Mouse (Mus musculus): ENCODE data around the gene S100a4. TPM values are rescaled to one million over a fixed set of nuclear protein-coding genes. Genes with fewer than 3 reads are reported as not detected.

S100a4 gene
- total and polyA plus RNA-seq, 3 experiments = 1.1 TPM; not detected in 2

GRCm38 (mm10) chr3:90605736-90606135 is 2.2 kb downstream of the S100a4 start:
- Histone ChIP-seq H3K27me3 (replicated peaks) (peaks cover 2% of the 10 kb centered on the region), H3K4me3 (replicated peaks in 1 of 3; ENCODE audit: low read depth in 2 of 3, low read length in 2 of 3, poor library complexity in 1 of 3) (no peak overlapping the region), H3K9me3 (replicated peaks; ENCODE audit: low read length) (no peaks in the 10 kb centered on the region), H3K4me2 (ENCODE audit: insufficient read depth, low read depth, poor library complexity, severe bottlenecking) (no peak overlapping the region), H3K4me1 (ENCODE audit: control insufficient read depth in 1 of 2, insufficient read depth in 2 of 2) (peaks cover 0 to 24% of the 10 kb centered on the region in 2 experiments; a peak in 2 of 4 replicates), H3K36me3 (replicated peaks in 1 of 2; ENCODE audit: control insufficient read depth in 1 of 2, insufficient read depth in 1 of 2, low read length in 1 of 2) (no peaks in the 10 kb centered on the region), H3K79me2 (replicated peaks; ENCODE audit: control insufficient read depth, extremely low read depth, insufficient read depth, poor library complexity, severe bottlenecking) (no peaks in the 10 kb centered on the region), H3K9ac (ENCODE audit: insufficient read depth, low read depth) (no peak overlapping the region), H3K27ac (ENCODE audit: insufficient read depth, low read depth) (no peak overlapping the region)
- dilution Hi-C loops (cut with MboI; ENCODE audit: extremely low pct_ligation_motif_present, extremely low pct_unique_long_range_greater_than_20kb, low sequenced_read_pairs) (no loop called here), in situ Hi-C loops (cut with MboI; ENCODE audit: low pct_ligation_motif_present, low pct_unique_long_range_greater_than_20kb, low sequenced_read_pairs) (no loop called here)
- TF ChIP-seq MXI1 (IDR thresholded peaks at IDR 0.05; ENCODE audit: low read depth, low read length) (no peak), SIN3A (IDR thresholded peaks at IDR 0.05; ENCODE audit: low read length) (no peak), TCF12 (IDR thresholded peaks at IDR 0.05; ENCODE audit: low read depth, low read length) (no peak), RAD21 (IDR thresholded peaks at IDR 0.05; ENCODE audit: low read depth, low read length) (no peak), NRF1 (IDR thresholded peaks at IDR 0.05; ENCODE audit: low read depth, low read length) (no peak)
- no peak for DNase-seq (ENCODE audit: extremely low read depth)

- TF ChIP-seq EP300 (IDR thresholded peaks at IDR 0.05; ENCODE audit: low read length) = no peak
- TF ChIP-seq RAD21 (IDR thresholded peaks at IDR 0.05; ENCODE audit: low read depth, low read length) = no peak
- no peak for TF ChIP-seq BHLHE40 (IDR thresholded peaks at IDR 0.05; ENCODE audit: low read depth, low read length)
- TF ChIP-seq KAT2A (IDR thresholded peaks at IDR 0.05; ENCODE audit: insufficient replicate concordance, low read length) = no peak
- TF ChIP-seq TBP (conservative IDR thresholded peaks at IDR 0.05; ENCODE audit: low read depth, low read length) = no peak
- TF ChIP-seq ZC3H11A (IDR thresholded peaks at IDR 0.05; ENCODE audit: low read depth, low read length) = no peak
- TF ChIP-seq JUND (conservative IDR thresholded peaks at IDR 0.05; ENCODE audit: low read depth, low read length) = no peak
- no peak for TF ChIP-seq MAZ (IDR thresholded peaks at IDR 0.05; ENCODE audit: low read depth, low read length)
- no peak for TF ChIP-seq TCF12 (IDR thresholded peaks at IDR 0.05; ENCODE audit: low read depth, low read length)
- no peak for TF ChIP-seq IRF4 (IDR thresholded peaks at IDR 0.05; ENCODE audit: low read depth, low read length)
- no peak for TF ChIP-seq HCFC1 (IDR thresholded peaks at IDR 0.05; ENCODE audit: low read depth, low read length)
- TF ChIP-seq CHD2 (IDR thresholded peaks at IDR 0.05; ENCODE audit: low read length) = no peak
- TF ChIP-seq ZNF384 (IDR thresholded peaks at IDR 0.05; ENCODE audit: low read depth, low read length) = no peak
- TF ChIP-seq MAX (IDR thresholded peaks at IDR 0.05; ENCODE audit: low read length) = no peak
- TF ChIP-seq MYC (IDR thresholded peaks at IDR 0.05; ENCODE audit: low read depth, low read length) = no peak
- no peak for TF ChIP-seq UBTF (IDR thresholded peaks at IDR 0.05; ENCODE audit: low read depth, low read length)
- TF ChIP-seq ETS1 (conservative IDR thresholded peaks at IDR 0.05; ENCODE audit: low read depth, low read length) = no peak
- dilution Hi-C loops (cut with MboI; ENCODE audit: extremely low pct_ligation_motif_present, extremely low pct_unique_long_range_greater_than_20kb, low sequenced_read_pairs) = no loop called here
- Histone ChIP-seq H3K36me3 (replicated peaks in 1 of 2; ENCODE audit: control insufficient read depth in 1 of 2, insufficient read depth in 1 of 2, low read length in 1 of 2) (no peaks in the 10 kb centered on the region), H3K4me2 (ENCODE audit: insufficient read depth, low read depth, poor library complexity, severe bottlenecking) (no peak overlapping the region), H3K4me3 (replicated peaks in 1 of 3; ENCODE audit: low read depth in 2 of 3, low read length in 2 of 3, poor library complexity in 1 of 3) (no peak overlapping the region), H3K4me1 (ENCODE audit: control insufficient read depth in 1 of 2, insufficient read depth in 2 of 2) (peaks cover 0 to 24% of the 10 kb centered on the region in 2 experiments; a peak in 2 of 4 replicates), H3K27ac (ENCODE audit: insufficient read depth, low read depth) (no peak overlapping the region), H3K27me3 (replicated peaks) (peaks cover 2% of the 10 kb centered on the region), H3K9me3 (replicated peaks; ENCODE audit: low read length) (no peaks in the 10 kb centered on the region), H3K79me2 (replicated peaks; ENCODE audit: control insufficient read depth, extremely low read depth, insufficient read depth, poor library complexity, severe bottlenecking) (no peaks in the 10 kb centered on the region), H3K9ac (ENCODE audit: insufficient read depth, low read depth) (no peak overlapping the region)
- DNase-seq (ENCODE audit: extremely low read depth) = no peak
- in situ Hi-C loops (cut with MboI; ENCODE audit: low pct_ligation_motif_present, low pct_unique_long_range_greater_than_20kb, low sequenced_read_pairs) = no loop called here
Measured at GRCm38 (mm10) chr3:90606185-90606584, 2.6 kb downstream of the S100a4 start.

Data from CH12.LX (cell line).